Mouse (Mus musculus): ENCODE results near the gene Qars.

GRCm38 (mm10) chr9:108488403-108488802 lies 19.1 kb upstream of the Qars start:
- no peak for TF ChIP-seq CTCF (IDR thresholded peaks at IDR 0.05; ENCODE audit: extremely low read depth, insufficient read depth, low read length)
- no peak for TF ChIP-seq POLR2A (IDR thresholded peaks at IDR 0.05; ENCODE audit: extremely low read depth, insufficient read depth, low read length)
